Mouse (Mus musculus) hindbrain, postnatal 0 days (tissue): Measurements from ENCODE around the gene Unk. TPM values are rescaled to one million over a fixed set of nuclear protein-coding genes. Genes with fewer than 3 reads are reported as not detected.

Experiments used
- ATAC-seq: fragments of 200-750 bp; cut with Nextera tagmentation; 2 replicates; pipeline ENCODE4 v1.8.0; 2017; ENCODE audit warnings: mild to moderate bottlenecking, moderate TSS enrichment, moderate library complexity
- DNase-seq: peaks from one replicate; pipeline ENCODE4 v3.0.0-alpha.2; 2015; ENCODE audit warnings: low spot score
- H3K27ac ChIP-seq: fragments of 300-500 bp; sonication (generic); 2 replicates; pipeline ENCODE4 v1.5.1; 2014; ENCODE audit warnings: mild to moderate bottlenecking
- H3K27me3 ChIP-seq: fragments of 300-500 bp; sonication (generic); 2 replicates; pipeline ENCODE4 v1.6.1; 2014; ENCODE audit warnings: low read length, mixed read lengths; ENCODE audit not compliant: insufficient read depth
- H3K36me3 ChIP-seq: fragments of 300-500 bp; sonication (generic); 2 replicates; pipeline ENCODE4 v1.6.1; 2014; ENCODE audit warnings: low read length, mixed read lengths; ENCODE audit not compliant: insufficient read depth
- H3K4me1 ChIP-seq: fragments of 300-500 bp; sonication (generic); 2 replicates; pipeline ENCODE4 v1.6.1; 2014; ENCODE audit warnings: antibody characterized with exemption, low read length, mixed read lengths; ENCODE audit not compliant: insufficient read depth
- H3K4me2 ChIP-seq: fragments of 300-500 bp; sonication (generic); 2 replicates; pipeline ENCODE4 v1.6.1; 2014; ENCODE audit warnings: low read depth, mild to moderate bottlenecking, low read length, moderate library complexity, mixed read lengths
- H3K4me3 ChIP-seq: fragments of 300-500 bp; sonication (generic); 2 replicates; pipeline ENCODE4 v1.5.1; 2014; ENCODE audit warnings: low read length
- H3K9ac ChIP-seq: fragments of 300-500 bp; sonication (generic); replicated peaks from 2 replicates; pipeline ENCODE4 v1.6.1; 2014; ENCODE audit warnings: mild to moderate bottlenecking, low read length, moderate library complexity, mixed read lengths
- H3K9me3 ChIP-seq: fragments of 300-500 bp; sonication (generic); 2 replicates; pipeline ENCODE4 v1.6.1; 2016; ENCODE audit warnings: low read length, mixed read lengths
- CTCF ChIP-seq: IDR thresholded peaks from 2 replicates; pipeline ENCODE4 v1.5.1; 2016; ENCODE audit warnings: antibody characterized with exemption, control low read depth, low read depth
- WGBS: fragments of 180-500 bp; shearing (Covaris S2); extraction: QIAGEN DNeasy Blood & Tissue Kit; methylation state at CpG from one replicate; pipeline ENCODE4 v1.1.7; 2014; 5-methylcytosine and 5-hydroxymethylcytosine counted together
- polyA plus RNA-seq: library from polyadenylated mRNA; unstranded; fragments of >200 nt; fragmentation: Nextera tagmentation; extraction: Ambion mirVana; gene quantifications from 2 replicates; pipeline ENCODE4 v1.2.1, GENCODE M21; 2015
- total RNA-seq: library from RNA; depleted of rRNA; stranded (reverse); fragments of >200 nt; gene quantifications from 2 replicates; pipeline ENCODE4 v1.2.3, GENCODE M21; 2014

Gene Unk
- total and polyA plus RNA-seq, 2 experiments from 2014 or later, result 24.5 to 47.1 TPM

GRCm38 (mm10) chr11:116030898-116031845, 1.1 kb downstream of the Unk start:
- 0 out of 2 replicates have a peak, but pooled peaks have one; percentile 5 for TF ChIP-seq CTCF
- Histone ChIP-seq H3K4me2 (peak overlapping the region; percentile 60), H3K27me3 (no peaks in the 10 kb centered on the region), H3K9ac (peak overlapping the region; percentile 92), H3K9me3 (no peaks in the 10 kb centered on the region), H3K4me1 (peaks cover 8% of the 10 kb centered on the region), H3K36me3 (no peaks in the 10 kb centered on the region), H3K4me3 (peak overlapping the region; percentile 66), H3K27ac (peak overlapping the region; percentile 100)
- WGBS, result 24% methylated on average over 14 of the region's 14 CpGs
- ATAC-seq (peak; percentile 44), DNase-seq (no peak)

GRCm38 (mm10) chr11:116034584-116034983, 4.5 kb downstream of the Unk start:
- no peak overlapping the region for H3K4me2 ChIP-seq
- no peaks in the 10 kb centered on the region for H3K9me3 ChIP-seq
- 91% methylated on average over 6 of the region's 6 CpGs for WGBS
- ATAC-seq, result no peak
- no peak overlapping the region for H3K4me3 ChIP-seq
- H3K4me1 ChIP-seq, result peaks cover 5% of the 10 kb centered on the region
- no peak for TF ChIP-seq CTCF
- peaks cover 4% of the 10 kb centered on the region; the same call in 1 of the 2 replicates for H3K36me3 ChIP-seq
- H3K9ac ChIP-seq, result no peak overlapping the region
- H3K27me3 ChIP-seq, result no peaks in the 10 kb centered on the region
- DNase-seq, result no peak
- no peak overlapping the region for H3K27ac ChIP-seq

- Histone ChIP-seq H3K27me3 (no peaks in the 10 kb centered on the region), H3K9ac (no peak overlapping the region), H3K4me1 (peaks cover 2% of the 10 kb centered on the region), H3K4me3 (no peak overlapping the region), H3K36me3 (peaks cover 8% of the 10 kb centered on the region), H3K4me2 (no peak overlapping the region), H3K9me3 (no peaks in the 10 kb centered on the region), H3K27ac (no peak overlapping the region)
- TF ChIP-seq CTCF, result no peak
- DNase-seq (no peak), ATAC-seq (no peak)
- WGBS, result 95% methylated on average over 3 of the region's 3 CpGs
Observed at GRCm38 (mm10) chr11:116036671-116037070, 6.5 kb downstream of the Unk start.

GRCm38 (mm10) chr11:116037826-116038225, 7.7 kb downstream of the Unk start:
- H3K4me3 ChIP-seq, result no peak overlapping the region
- no peaks in the 10 kb centered on the region for H3K27me3 ChIP-seq
- H3K9me3 ChIP-seq, result no peaks in the 10 kb centered on the region
- no peak overlapping the region for H3K27ac ChIP-seq
- no peak overlapping the region for H3K4me2 ChIP-seq
- WGBS, result 93% methylated on average over 9 of the region's 9 CpGs
- H3K4me1 ChIP-seq, result no peaks in the 10 kb centered on the region
- ATAC-seq (no peak), DNase-seq (no peak)
- peaks cover 8% of the 10 kb centered on the region for H3K36me3 ChIP-seq
- H3K9ac ChIP-seq, result no peak overlapping the region
- no peak for TF ChIP-seq CTCF

- no peaks in the 10 kb centered on the region for H3K4me1 ChIP-seq
- peaks cover 15% of the 10 kb centered on the region for H3K36me3 ChIP-seq
- H3K9me3 ChIP-seq, result no peaks in the 10 kb centered on the region
- no peak overlapping the region for H3K27ac ChIP-seq
- TF ChIP-seq CTCF, result no peak
- no peaks in the 10 kb centered on the region for H3K27me3 ChIP-seq
- no peak overlapping the region for H3K9ac ChIP-seq
- WGBS, result 81% methylated on average over 6 of the region's 6 CpGs
- no peak for ATAC-seq
- H3K4me3 ChIP-seq, result no peak overlapping the region
- no peak for DNase-seq
- no peak overlapping the region for H3K4me2 ChIP-seq
Observed at GRCm38 (mm10) chr11:116040593-116040992, 10.5 kb downstream of the Unk start.

- H3K4me1 ChIP-seq, result no peaks in the 10 kb centered on the region
- peaks cover 15% of the 10 kb centered on the region for H3K36me3 ChIP-seq
- WGBS, result 97% methylated on average over 2 of the region's 2 CpGs
- no peak overlapping the region for H3K4me3 ChIP-seq
- TF ChIP-seq CTCF, result no peak
- H3K9ac ChIP-seq, result no peak overlapping the region
- no peak for DNase-seq
- no peak overlapping the region for H3K27ac ChIP-seq
- no peak for ATAC-seq
- H3K9me3 ChIP-seq, result no peaks in the 10 kb centered on the region
- no peak overlapping the region for H3K4me2 ChIP-seq
- no peaks in the 10 kb centered on the region for H3K27me3 ChIP-seq
Observed at GRCm38 (mm10) chr11:116041833-116042232, 11.7 kb downstream of the Unk start.
